Mouse (Mus musculus): ENCODE measurements at regions not wholly inside any gene's neighbourhood (a gene's known extent, or its start where the extent isn't known, plus 50 kb on each side); places are given as distances from the start of the nearest gene placed in this dataset.

- Histone ChIP-seq H3K27ac (ENCODE audit: insufficient read depth, low read depth, low read length) (no peak overlapping the region), H3K4me1 (ENCODE audit: control insufficient read depth, insufficient read depth, low read length) (no peaks in the 10 kb centered on the region), H3K4me3 (ENCODE audit: insufficient read depth, low read length) (no peak overlapping the region)
- no peak for TF ChIP-seq POLR2A (IDR thresholded peaks at IDR 0.05; ENCODE audit: borderline replicate concordance, low read depth, low read length)
- TF ChIP-seq CTCF (IDR thresholded peaks at IDR 0.05; ENCODE audit: low read depth, low read length), result no peak
Observed at GRCm38 (mm10) chr2:47424910-47425309, 1389.0 kb upstream of the Acvr2a start.

GRCm38 (mm10) chr2:47429843-47430242, 1384.1 kb upstream of the Acvr2a start:
- no peaks in the 10 kb centered on the region for H3K4me1 ChIP-seq (ENCODE audit: control insufficient read depth, insufficient read depth, low read length)
- no peak for TF ChIP-seq CTCF (IDR thresholded peaks at IDR 0.05; ENCODE audit: low read depth, low read length)
- TF ChIP-seq POLR2A (IDR thresholded peaks at IDR 0.05; ENCODE audit: borderline replicate concordance, low read depth, low read length), result no peak
- H3K27ac ChIP-seq (ENCODE audit: insufficient read depth, low read depth, low read length), result no peak overlapping the region
- no peak overlapping the region for H3K4me3 ChIP-seq (ENCODE audit: insufficient read depth, low read length)

- H3K27ac ChIP-seq (ENCODE audit: insufficient read depth, low read depth, low read length), result no peak overlapping the region
- no peaks in the 10 kb centered on the region for H3K4me1 ChIP-seq (ENCODE audit: control insufficient read depth, insufficient read depth, low read length)
Observed at GRCm38 (mm10) chr2:47466043-47466442, 1347.9 kb upstream of the Acvr2a start.

GRCm38 (mm10) chr2:47491874-47492539, 1321.9 kb upstream of the Acvr2a start:
- Histone ChIP-seq H3K4me1 (ENCODE audit: control insufficient read depth, insufficient read depth, low read length) (no peaks in the 10 kb centered on the region), H3K27ac (ENCODE audit: insufficient read depth, low read depth, low read length) (no peak overlapping the region), H3K4me3 (ENCODE audit: insufficient read depth, low read length) (no peak overlapping the region)
- no peak for TF ChIP-seq CTCF (IDR thresholded peaks at IDR 0.05; ENCODE audit: low read depth, low read length)
- TF ChIP-seq POLR2A (IDR thresholded peaks at IDR 0.05; ENCODE audit: borderline replicate concordance, low read depth, low read length), result no peak

More at GRCm38 (mm10) chr2:47466043-47466442, 1347.9 kb upstream of the Acvr2a start:
- no peak overlapping the region for H3K4me3 ChIP-seq (ENCODE audit: insufficient read depth, low read length)
- TF ChIP-seq POLR2A (IDR thresholded peaks at IDR 0.05; ENCODE audit: borderline replicate concordance, low read depth, low read length), result no peak
- TF ChIP-seq CTCF (IDR thresholded peaks at IDR 0.05; ENCODE audit: low read depth, low read length), result peak; percentile 45

Data from bone marrow macrophage, adult 2 months (primary cell).